ENCODE assay signal across 8 mouse cellular contexts in the genomic region with DNA sequence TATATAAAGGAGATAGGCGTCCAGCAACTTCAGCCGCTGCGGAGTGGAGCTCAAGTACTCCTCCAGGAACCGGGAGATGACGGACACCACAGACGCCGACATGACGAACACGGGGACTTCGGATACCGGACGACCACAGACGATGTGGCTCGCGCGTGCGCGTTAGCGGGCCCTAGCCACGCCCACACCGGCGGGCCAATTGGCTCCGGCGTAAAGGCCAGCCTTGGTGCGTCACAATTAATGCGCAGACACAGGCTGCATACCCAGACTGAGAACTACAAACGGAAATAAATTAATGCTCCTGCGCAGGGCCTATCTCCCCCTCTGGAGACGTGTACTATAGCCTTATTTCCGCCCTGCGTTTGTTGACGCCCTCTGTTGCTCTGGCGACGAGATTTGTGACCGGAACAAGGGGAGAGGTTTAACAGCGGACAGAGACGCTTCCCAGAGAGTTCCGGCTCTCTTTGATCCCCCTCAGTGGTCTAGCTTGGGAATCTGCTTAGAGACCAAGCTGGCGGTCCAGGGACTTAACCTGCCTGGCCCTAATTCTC. TPM values are rescaled to one million over a fixed set of nuclear protein-coding genes. Genes with fewer than 3 reads are reported as not detected.
DNase-seq lines count a peak whose midpoint lies in the region; ATAC-seq lines count a peak whose summit lies in the region.

A gene (minus strand): TSS at position 364 of the 551 bp plus-strand sequence.
A gene (plus strand): TSS at position 448 of the 551 bp plus-strand sequence.

- H3K27ac ChIP-seq in heart, embryonic 14.5 days (replicated peaks in 1 of 2; ENCODE audit: control insufficient read depth in 1 of 2, insufficient read depth in 1 of 2, low read depth in 2 of 2, low read length in 2 of 2), result peak within 1 kb of the TSS; percentile 88 to 97
- H3K27ac ChIP-seq in liver, embryonic 13.5 days, result peak within 1 kb of the TSS; percentile 94
- peak within 1 kb of the TSS; percentile 93 for H3K27ac ChIP-seq in stomach, embryonic 16.5 days (ENCODE audit: low read length)

- peak within 1 kb of the TSS; percentile 83 for H3K9ac ChIP-seq in heart, embryonic 14.5 days (ENCODE audit: low read length)
- H3K9ac ChIP-seq in liver, embryonic 13.5 days, result peak within 1 kb of the TSS; percentile 81
- peak within 1 kb of the TSS; percentile 89 for H3K9ac ChIP-seq in stomach, embryonic 16.5 days (ENCODE audit: low read length)

- H3K4me2 ChIP-seq in heart, embryonic 14.5 days (ENCODE audit: low read length), result peak within 1 kb of the TSS; percentile 70
- peak within 1 kb of the TSS; percentile 83 for H3K4me2 ChIP-seq in liver, embryonic 13.5 days
- peak within 1 kb of the TSS; percentile 85 for H3K4me2 ChIP-seq in stomach, embryonic 16.5 days (ENCODE audit: low read depth, low read length)

- no peaks in the 10 kb centered on the region for H3K9me3 ChIP-seq in heart, embryonic 14.5 days (ENCODE audit: control insufficient read depth, low read length)
- H3K9me3 ChIP-seq in liver, embryonic 13.5 days (replicated peaks), result no peaks in the 10 kb centered on the region
- H3K9me3 ChIP-seq in stomach, embryonic 16.5 days (replicated peaks; ENCODE audit: control insufficient read depth, low read length), result no peaks in the 10 kb centered on the region

- under 1% methylated on average over 39 of the region's 39 CpGs for WGBS in heart, embryonic 14.5 days
- under 1% methylated on average over 39 of the region's 39 CpGs for WGBS in liver, embryonic 13.5 days (ENCODE audit: insufficient replicate concordance)
- under 1% methylated on average over 39 of the region's 39 CpGs for WGBS in stomach, embryonic 16.5 days

- DNase-seq in c-Kit-negative CD71-positive TER-119-positive erythroid progenitor cells, embryonic 14.5 days (ENCODE audit: low read depth, low spot score), result peak; percentile 92
- DNase-seq in fibroblast of lung, adult 2 months (ENCODE audit: low read depth), result peak; percentile 98
- peak; percentile 99 for DNase-seq in kidney, postnatal 14 days
- peak; percentile 96 for DNase-seq in liver, embryonic 13.5 days
- peak; percentile 96 for DNase-seq in neural tube, embryonic 10.5 days (ENCODE audit: extremely low spot score, low spot score)

- peaks cover 8 to 24% of the 10 kb centered on the region in 2 experiments for H3K4me1 ChIP-seq in heart, embryonic 14.5 days (ENCODE audit: control insufficient read depth in 2 of 2, insufficient read depth in 2 of 2, low read length in 2 of 2)
- H3K4me1 ChIP-seq in liver, embryonic 13.5 days (replicated peaks), result peaks cover 61% of the 10 kb centered on the region
- H3K4me1 ChIP-seq in stomach, embryonic 16.5 days (ENCODE audit: control insufficient read depth, insufficient read depth, low read length), result peaks cover 33% of the 10 kb centered on the region

- H3K4me3 ChIP-seq in heart, embryonic 14.5 days (ENCODE audit: control insufficient read depth in 1 of 2, insufficient read depth in 1 of 2, low read depth in 1 of 2, low read length in 2 of 2), result peak within 1 kb of the TSS; percentile 63 to 72
- peak within 1 kb of the TSS; percentile 68 for H3K4me3 ChIP-seq in liver, embryonic 13.5 days (replicated peaks)
- peak within 1 kb of the TSS; percentile 92 for H3K4me3 ChIP-seq in stomach, embryonic 16.5 days (replicated peaks; ENCODE audit: low read length)

- peaks cover 4% of the 10 kb centered on the region; the same call in 1 of the 2 replicates for H3K36me3 ChIP-seq in heart, embryonic 14.5 days (ENCODE audit: control insufficient read depth, insufficient read depth, low read length)
- H3K36me3 ChIP-seq in liver, embryonic 13.5 days, result peaks cover 14% of the 10 kb centered on the region
- H3K36me3 ChIP-seq in stomach, embryonic 16.5 days (ENCODE audit: control insufficient read depth, insufficient read depth, low read length), result no peaks in the 10 kb centered on the region

- H3K27me3 ChIP-seq in heart, embryonic 14.5 days (ENCODE audit: control insufficient read depth, insufficient read depth, low read length), result no peaks in the 10 kb centered on the region
- H3K27me3 ChIP-seq in liver, embryonic 13.5 days, result no peaks in the 10 kb centered on the region
- no peaks in the 10 kb centered on the region for H3K27me3 ChIP-seq in stomach, embryonic 16.5 days (ENCODE audit: control insufficient read depth, insufficient read depth, low read length)

- ATAC-seq in CD4-positive, CD25-positive, alpha-beta regulatory T cell, adult 4 months, result peak; percentile 99
- ATAC-seq in heart, embryonic 14.5 days (ENCODE audit: insufficient number of reproducible peaks, insufficient read depth, low FRiP score, low read depth), result peak; percentile 99
- ATAC-seq in liver, embryonic 13.5 days (ENCODE audit: low read depth), result peak; percentile 99
- ATAC-seq in stomach, embryonic 16.5 days (ENCODE audit: insufficient read depth, low FRiP score), result peak; percentile 99

RNA-seq across cellular contexts. Expression of the first gene that starts in this region (rescaled TPM):
- polyA plus RNA-seq in CD4-positive, CD25-positive, alpha-beta regulatory T cell, adult 4 months (2017; shearing (Covaris generic)), result 100 to 1,000 TPM; 437 to 457 TPM
- polyA plus RNA-seq in heart, embryonic 14.5 days (2014; fragmentation: Nextera tagmentation; extraction: Ambion mirVana), result 400 and 442 TPM in 2 replicates
- 229 and 243 TPM in 2 replicates for polyA plus RNA-seq in liver, embryonic 13.5 days (2015; fragmentation: Nextera tagmentation; extraction: Ambion mirVana)
- 391 and 448 TPM in 2 replicates for polyA plus RNA-seq in stomach, embryonic 16.5 days (2015; fragmentation: Nextera tagmentation; extraction: Ambion mirVana)

RNA-seq across cellular contexts. Expression of the second gene that starts in this region (rescaled TPM):
- polyA plus RNA-seq in CD4-positive, CD25-positive, alpha-beta regulatory T cell, adult 4 months (2017; shearing (Covaris generic)), result 10 to 100 TPM; 19.5 to 30.2 TPM
- 118 and 121 TPM in 2 replicates for polyA plus RNA-seq in heart, embryonic 14.5 days (2014; fragmentation: Nextera tagmentation; extraction: Ambion mirVana)
- polyA plus RNA-seq in liver, embryonic 13.5 days (2015; fragmentation: Nextera tagmentation; extraction: Ambion mirVana), result 17.9 and 18.4 TPM in 2 replicates
- 51.7 and 57.0 TPM in 2 replicates for polyA plus RNA-seq in stomach, embryonic 16.5 days (2015; fragmentation: Nextera tagmentation; extraction: Ambion mirVana)

Comparison
In these comparisons a context has a peak if more than half of its experiments do, and no peak if none do; other contexts are left out.
1. Peak in every context shown above with its lines: DNase-seq, ATAC-seq, H3K4me3 ChIP-seq and H3K27ac ChIP-seq.